Mouse (Mus musculus): ENCODE measurements around the gene Plxna1. TPM values are rescaled to one million over a fixed set of nuclear protein-coding genes. Genes with fewer than 3 reads are reported as not detected.

The Plxna1 gene
- polyA plus RNA-seq, 1 experiment from 2014 or later = 47.8 TPM

DNA sequence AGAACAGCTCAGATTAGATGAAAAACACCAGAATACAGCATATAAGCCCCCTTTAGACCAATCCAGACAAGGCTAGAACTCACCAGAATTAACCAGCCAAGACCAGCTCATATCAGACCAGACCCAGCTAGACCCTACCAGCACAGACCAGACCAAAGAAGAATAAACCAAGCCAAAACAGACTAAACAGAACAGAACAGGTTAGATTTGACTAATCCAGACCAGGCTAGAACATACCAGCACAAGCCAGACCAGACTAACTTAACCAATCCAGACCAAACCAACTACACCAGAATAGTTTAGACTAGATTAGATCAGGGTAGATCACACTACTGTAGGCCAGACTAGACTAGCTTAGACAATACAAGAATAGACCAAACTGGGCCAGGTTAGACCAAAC, 77.3 kb downstream of the Plxna1 start:
- H3K27me3 ChIP-seq (replicated peaks; ENCODE audit: control insufficient read depth, insufficient read depth, low read length) = 0 out of 2 replicates have a peak, but pooled peaks cover under 1% of the 10 kb centered on the region

DNA sequence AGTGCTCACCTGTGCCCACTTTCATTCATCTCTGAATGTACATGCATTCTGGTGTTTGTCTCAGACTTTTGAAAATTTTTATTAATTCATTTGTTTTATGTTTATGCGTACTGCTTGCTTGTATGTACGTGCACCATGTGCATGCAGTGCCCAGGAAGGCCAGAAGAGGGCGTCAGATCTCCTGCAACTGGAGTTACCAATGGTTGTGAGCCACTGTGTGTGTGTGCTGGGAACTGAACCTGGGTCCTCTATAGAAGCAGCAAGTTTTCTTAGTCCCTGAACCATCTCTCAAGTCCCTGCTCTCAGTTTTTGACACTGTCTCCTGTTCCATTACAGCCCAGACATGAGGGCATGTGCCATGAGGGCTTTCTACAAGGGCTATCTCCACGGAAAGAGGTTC, 79.3 kb downstream of the Plxna1 start:
- 96% methylated on average over 4 of the region's 4 CpGs for WGBS
- ATAC-seq = no peak
- H3K27me3 ChIP-seq (replicated peaks; ENCODE audit: control insufficient read depth, insufficient read depth, low read length) = no peaks in the 10 kb centered on the region
- H3K36me3 ChIP-seq (ENCODE audit: control insufficient read depth, insufficient read depth) = no peaks in the 10 kb centered on the region
- no peak overlapping the region for H3K9ac ChIP-seq (replicated peaks; ENCODE audit: low read depth, low read length)
- H3K4me1 ChIP-seq (replicated peaks; ENCODE audit: control insufficient read depth, insufficient read depth, low read length) = peaks cover 12% of the 10 kb centered on the region
- H3K4me3 ChIP-seq (replicated peaks; ENCODE audit: low read length) = no peak overlapping the region
- H3K4me2 ChIP-seq (ENCODE audit: low read length) = no peak overlapping the region
- H3K9me3 ChIP-seq (ENCODE audit: control insufficient read depth, low read length) = no peaks in the 10 kb centered on the region
- H3K27ac ChIP-seq (ENCODE audit: low read length) = no peak overlapping the region

More for the DNA sequence above, 77.3 kb downstream of the Plxna1 start:
- Histone ChIP-seq H3K4me2 (ENCODE audit: low read length) (no peak overlapping the region), H3K9ac (replicated peaks; ENCODE audit: low read depth, low read length) (no peak overlapping the region), H3K4me1 (replicated peaks; ENCODE audit: control insufficient read depth, insufficient read depth, low read length) (peaks cover 12% of the 10 kb centered on the region), H3K36me3 (ENCODE audit: control insufficient read depth, insufficient read depth) (no peaks in the 10 kb centered on the region), H3K4me3 (replicated peaks; ENCODE audit: low read length) (no peak overlapping the region), H3K9me3 (ENCODE audit: control insufficient read depth, low read length) (no peaks in the 10 kb centered on the region), H3K27ac (ENCODE audit: low read length) (no peak overlapping the region)
- ATAC-seq = no peak

DNA sequence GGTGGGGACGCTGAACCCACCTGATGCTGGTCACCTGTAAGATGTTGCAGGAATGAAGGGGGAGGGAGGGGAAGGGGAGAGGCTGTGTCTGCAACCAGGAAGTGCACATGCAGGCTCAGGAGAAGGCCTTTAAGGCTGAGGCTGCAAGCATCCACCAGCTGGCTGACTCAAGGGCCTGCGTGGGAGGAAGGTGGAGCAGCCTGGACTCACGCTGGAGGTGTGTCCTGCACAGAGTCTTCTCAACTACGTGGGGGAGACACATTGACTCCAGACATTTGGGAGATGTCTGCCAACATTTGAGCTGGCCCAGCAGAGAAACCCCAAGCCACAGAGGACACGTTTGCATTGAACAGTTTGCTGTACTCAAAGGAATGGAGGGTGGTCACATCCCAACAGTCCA, 79.8 kb downstream of the Plxna1 start:
- H3K27me3 ChIP-seq (replicated peaks; ENCODE audit: control insufficient read depth, insufficient read depth, low read length) = no peaks in the 10 kb centered on the region

DNA sequence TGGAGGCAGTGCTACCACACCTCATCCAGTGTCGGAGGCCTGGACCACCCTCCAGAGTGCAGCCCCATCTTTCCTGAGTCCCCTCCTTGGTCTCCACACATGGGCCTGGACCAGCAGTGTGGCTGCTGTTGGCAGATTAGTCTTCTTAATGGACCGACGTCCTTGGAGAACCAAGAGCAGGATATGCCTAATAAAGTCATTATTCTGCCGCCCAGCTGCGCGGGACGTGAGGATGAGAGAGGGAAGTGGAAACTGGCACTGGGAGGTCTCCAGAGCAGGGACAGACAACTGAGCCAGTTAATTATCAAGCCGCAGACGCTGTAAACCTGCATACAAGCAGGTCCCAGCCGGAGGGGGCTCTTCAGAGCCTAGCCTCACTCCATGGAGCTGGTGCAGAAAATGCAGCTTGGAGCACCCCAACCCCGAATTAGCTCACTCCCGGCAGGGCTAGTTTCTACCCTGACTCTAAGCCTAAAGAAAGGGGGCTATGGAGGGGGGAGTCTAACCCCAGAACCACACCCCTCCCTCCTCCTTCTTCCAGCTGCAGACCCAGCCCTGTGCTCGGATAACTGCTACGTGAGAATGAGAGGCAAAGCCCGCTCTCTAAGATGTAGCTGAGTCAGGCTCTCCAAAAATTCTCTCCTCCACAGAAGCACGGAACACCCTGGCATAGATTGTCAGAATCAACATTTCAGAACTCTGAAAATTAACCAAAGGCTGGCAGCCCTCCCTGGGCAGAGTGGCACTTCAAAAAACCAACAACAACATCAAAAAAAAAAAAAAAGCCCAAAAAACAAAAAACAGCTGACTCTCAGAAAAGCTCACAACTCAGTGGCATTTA, 80.7 kb downstream of the Plxna1 start:
- no peak overlapping the region for H3K27ac ChIP-seq (ENCODE audit: low read length)
- no peak overlapping the region for H3K4me2 ChIP-seq (ENCODE audit: low read length)
- no peak overlapping the region for H3K9ac ChIP-seq (replicated peaks; ENCODE audit: low read depth, low read length)

More for the DNA sequence above, 79.8 kb downstream of the Plxna1 start:
- Histone ChIP-seq H3K9ac (replicated peaks; ENCODE audit: low read depth, low read length) (no peak overlapping the region), H3K9me3 (ENCODE audit: control insufficient read depth, low read length) (no peaks in the 10 kb centered on the region), H3K27ac (ENCODE audit: low read length) (no peak overlapping the region), H3K4me3 (replicated peaks; ENCODE audit: low read length) (no peak overlapping the region), H3K4me2 (ENCODE audit: low read length) (no peak overlapping the region), H3K4me1 (replicated peaks; ENCODE audit: control insufficient read depth, insufficient read depth, low read length) (peaks cover 12% of the 10 kb centered on the region), H3K36me3 (ENCODE audit: control insufficient read depth, insufficient read depth) (no peaks in the 10 kb centered on the region)
- WGBS = 68% methylated on average over 5 of the region's 5 CpGs
- ATAC-seq = no peak

DNA sequence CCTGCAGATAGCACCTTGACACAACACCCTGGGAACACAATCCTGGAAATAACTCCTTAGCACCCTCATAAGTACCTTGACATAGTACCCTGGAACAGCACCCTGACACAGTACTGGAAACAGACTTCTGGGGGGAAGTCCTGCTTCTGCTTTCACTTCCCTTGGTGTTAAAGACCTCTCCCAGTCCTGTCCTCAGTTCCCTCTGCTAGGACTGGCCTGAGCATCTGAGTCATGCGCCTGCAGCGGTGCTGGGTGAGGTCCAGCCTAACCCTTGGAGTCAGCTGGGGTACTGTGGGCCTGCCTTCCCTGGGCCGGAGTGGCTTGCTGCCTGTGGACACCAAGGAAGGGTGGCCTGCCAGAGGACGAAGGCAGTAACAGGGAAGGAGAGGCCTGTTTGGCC, 81.9 kb downstream of the Plxna1 start:
- H3K4me3 ChIP-seq (replicated peaks; ENCODE audit: low read length) = no peak overlapping the region
- H3K27ac ChIP-seq (ENCODE audit: low read length) = no peak overlapping the region
- H3K36me3 ChIP-seq (ENCODE audit: control insufficient read depth, insufficient read depth) = no peaks in the 10 kb centered on the region
- H3K9me3 ChIP-seq (ENCODE audit: control insufficient read depth, low read length) = no peaks in the 10 kb centered on the region
- 94% methylated on average over 4 of the region's 4 CpGs for WGBS
- H3K9ac ChIP-seq (replicated peaks; ENCODE audit: low read depth, low read length) = no peak overlapping the region
- H3K4me1 ChIP-seq (replicated peaks; ENCODE audit: control insufficient read depth, insufficient read depth, low read length) = peaks cover 5% of the 10 kb centered on the region; the same call in 1 of the 2 replicates
- H3K4me2 ChIP-seq (ENCODE audit: low read length) = no peak overlapping the region
- H3K27me3 ChIP-seq (replicated peaks; ENCODE audit: control insufficient read depth, insufficient read depth, low read length) = no peaks in the 10 kb centered on the region
- no peak for ATAC-seq

More for the DNA sequence above, 80.7 kb downstream of the Plxna1 start:
- Histone ChIP-seq H3K27me3 (replicated peaks; ENCODE audit: control insufficient read depth, insufficient read depth, low read length) (no peaks in the 10 kb centered on the region), H3K9me3 (ENCODE audit: control insufficient read depth, low read length) (no peaks in the 10 kb centered on the region), H3K4me1 (replicated peaks; ENCODE audit: control insufficient read depth, insufficient read depth, low read length) (peaks cover 7% of the 10 kb centered on the region), H3K36me3 (ENCODE audit: control insufficient read depth, insufficient read depth) (no peaks in the 10 kb centered on the region), H3K4me3 (replicated peaks; ENCODE audit: low read length) (no peak overlapping the region)
- 12% methylated on average over 16 of the region's 16 CpGs for WGBS
- ATAC-seq = peak; percentile 36; the same call in 1 of the 2 replicates

DNA sequence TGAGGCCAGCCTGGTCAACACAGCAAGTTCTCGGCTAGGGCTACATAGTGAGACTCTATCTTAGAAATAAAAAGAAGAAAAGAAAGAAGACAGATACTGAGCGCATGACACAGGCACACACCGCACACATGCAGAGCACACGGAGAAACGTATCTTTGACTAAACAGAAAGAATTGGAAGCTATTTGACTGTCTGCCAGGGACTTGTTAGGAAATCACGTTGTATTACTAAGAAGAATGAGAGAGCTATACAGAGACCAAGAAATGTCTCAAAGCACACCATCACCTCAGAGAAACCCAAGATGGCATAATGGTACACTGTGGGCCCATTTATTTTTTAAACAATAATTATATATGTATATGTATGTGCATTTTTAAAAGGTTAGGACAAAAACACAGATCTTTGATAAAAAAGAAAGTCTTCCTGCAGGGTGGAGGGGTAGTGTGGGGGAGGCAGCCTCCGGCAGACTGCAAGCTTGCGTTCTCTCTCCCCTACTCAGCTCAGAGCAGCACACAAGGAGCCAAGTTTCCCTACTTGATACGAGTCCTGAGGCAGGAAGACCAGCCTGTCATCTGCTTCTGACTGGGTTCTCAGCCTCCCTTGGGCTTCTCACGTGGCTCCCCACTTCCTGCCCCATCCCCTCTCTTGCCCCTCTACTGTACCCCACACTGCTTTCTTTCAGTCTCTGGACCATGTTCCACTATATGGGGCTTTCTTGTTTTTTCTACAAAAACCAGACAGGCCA, 90.5 kb downstream of the Plxna1 start:
- H3K4me3 ChIP-seq (replicated peaks; ENCODE audit: low read length) = no peak overlapping the region
- no peaks in the 10 kb centered on the region for H3K36me3 ChIP-seq (ENCODE audit: control insufficient read depth, insufficient read depth)
- no peaks in the 10 kb centered on the region for H3K9me3 ChIP-seq (ENCODE audit: control insufficient read depth, low read length)
- H3K4me1 ChIP-seq (replicated peaks; ENCODE audit: control insufficient read depth, insufficient read depth, low read length) = 0 out of 2 replicates have a peak, but pooled peaks cover 4% of the 10 kb centered on the region
- no peak overlapping the region for H3K27ac ChIP-seq (ENCODE audit: low read length)
- no peaks in the 10 kb centered on the region for H3K27me3 ChIP-seq (replicated peaks; ENCODE audit: control insufficient read depth, insufficient read depth, low read length)
- WGBS = 58% methylated on average over 10 of the region's 10 CpGs
- no peak overlapping the region for H3K9ac ChIP-seq (replicated peaks; ENCODE audit: low read depth, low read length)
- H3K4me2 ChIP-seq (ENCODE audit: low read length) = no peak overlapping the region
- ATAC-seq = no peak

GRCm38 (mm10) chr6:89267181-89267580, 95.2 kb downstream of the Plxna1 start:
- H3K36me3 ChIP-seq (ENCODE audit: control insufficient read depth, insufficient read depth) = no peaks in the 10 kb centered on the region
- no peak for ATAC-seq
- no peak overlapping the region for H3K9ac ChIP-seq (replicated peaks; ENCODE audit: low read depth, low read length)
- no peaks in the 10 kb centered on the region for H3K27me3 ChIP-seq (replicated peaks; ENCODE audit: control insufficient read depth, insufficient read depth, low read length)
- H3K4me1 ChIP-seq (replicated peaks; ENCODE audit: control insufficient read depth, insufficient read depth, low read length) = peaks cover 2% of the 10 kb centered on the region; the same call in 1 of the 2 replicates
- WGBS = 72% methylated on average over 5 of the region's 5 CpGs
- H3K4me3 ChIP-seq (replicated peaks; ENCODE audit: low read length) = no peak overlapping the region
- H3K9me3 ChIP-seq (ENCODE audit: control insufficient read depth, low read length) = no peaks in the 10 kb centered on the region
- H3K4me2 ChIP-seq (ENCODE audit: low read length) = no peak overlapping the region
- H3K27ac ChIP-seq (ENCODE audit: low read length) = no peak overlapping the region

Other genes starting within 250 kb of the Plxna1 start
- gene Chchd6, start 233.0 kb upstream of the Plxna1 start, polyA plus RNA-seq (2015; fragmentation: Nextera tagmentation; extraction: Ambion mirVana) = 145 and 168 TPM in 2 replicates

Data from forebrain, embryonic 16.5 days (tissue).